Mouse (Mus musculus) liver, embryonic 14.5 days (tissue): Measurements from ENCODE around the gene Dnaic1. TPM values are rescaled to one million over a fixed set of nuclear protein-coding genes. Genes with fewer than 3 reads are reported as not detected.
"Not testable (repeated sequence)": the region's sequence is repeated elsewhere in the genome, so short reads cannot be mapped to it uniquely, and the experiment has no call there.

Experiments used
- ATAC-seq: fragments of 200-750 bp; cut with Nextera tagmentation; 2 replicates; pipeline ENCODE4 v1.8.0; 2017; ENCODE audit warnings: moderate number of reproducible peaks, mild to moderate bottlenecking, moderate library complexity; ENCODE audit not compliant: insufficient read depth
- DNase-seq, 3 experiments: peaks; one replicate each; pipeline ENCODE4 v3.0.0-alpha.2; 2012 to 2013; ENCODE audit warnings: low read depth in 3 of 3, low spot score in 3 of 3
- H3K27ac ChIP-seq: fragments of 300-500 bp; sonication (generic); 2 replicates; pipeline ENCODE4 v1.5.1; 2014; ENCODE audit warnings: moderate library complexity, mild to moderate bottlenecking, control low read depth, inconsistent platforms
- H3K27me3 ChIP-seq: fragments of 300-500 bp; sonication (generic); 2 replicates; pipeline ENCODE4 v1.6.1; 2014; ENCODE audit warnings: mild to moderate bottlenecking, low read length, moderate library complexity; ENCODE audit not compliant: control insufficient read depth, insufficient read depth
- H3K36me3 ChIP-seq: fragments of 300-500 bp; sonication (generic); replicated peaks from 2 replicates; pipeline ENCODE4 v1.6.1; 2014; ENCODE audit warnings: low read depth; ENCODE audit not compliant: control insufficient read depth, insufficient read depth
- H3K4me1 ChIP-seq, 2 experiments: fragments of 200-500 bp in 1 of 2; fragments of 300-500 bp in 1 of 2; sonication (generic) in 1 of 2; replicated peaks; 2 replicates each; pipeline ENCODE4 v1.6.1; 2012 to 2014; ENCODE audit warnings: antibody characterized with exemption in 1 of 2, inconsistent platforms in 1 of 2, low read length in 1 of 2; ENCODE audit not compliant: control insufficient read depth in 2 of 2, insufficient read depth in 2 of 2
- H3K4me2 ChIP-seq: fragments of 300-500 bp; sonication (generic); 2 replicates; pipeline ENCODE4 v1.6.1; 2014; ENCODE audit warnings: low read depth, mild to moderate bottlenecking, control low read depth, moderate library complexity
- H3K4me3 ChIP-seq, 2 experiments: fragments of 200-500 bp in 1 of 2; fragments of 300-500 bp in 1 of 2; sonication (generic) in 1 of 2; 2 replicates each; pipeline ENCODE4 v1.5.1; 2012 to 2014; ENCODE audit warnings: low read depth in 2 of 2, low read length in 2 of 2, mild to moderate bottlenecking in 2 of 2, control low read depth in 1 of 2, inconsistent platforms in 1 of 2, moderate library complexity in 1 of 2; ENCODE audit not compliant: insufficient read depth in 1 of 2
- H3K9ac ChIP-seq: fragments of 300-500 bp; sonication (generic); replicated peaks from 2 replicates; pipeline ENCODE4 v1.6.1; 2014; ENCODE audit warnings: mild to moderate bottlenecking, control low read depth, moderate library complexity
- H3K9me3 ChIP-seq: fragments of 300-500 bp; sonication (generic); 2 replicates; pipeline ENCODE4 v1.6.1; 2016; ENCODE audit warnings: low read length, mixed read lengths; ENCODE audit not compliant: control insufficient read depth
- CTCF ChIP-seq: IDR thresholded peaks from 2 replicates; pipeline ENCODE4 v1.5.1; 2016; ENCODE audit warnings: antibody characterized with exemption, low read depth, control low read depth
- EP300 ChIP-seq: IDR thresholded peaks from 2 replicates; pipeline ENCODE4 v1.6.1; 2016; ENCODE audit warnings: antibody characterized with exemption, low read depth
- WGBS: fragments of 180-500 bp; shearing (Covaris S2); extraction: QIAGEN DNeasy Blood & Tissue Kit; methylation state at CpG from one replicate; pipeline ENCODE4 v1.1.7; 2014; ENCODE audit not compliant: insufficient replicate concordance; 5-methylcytosine and 5-hydroxymethylcytosine counted together
- polyA plus RNA-seq, 2 experiments: library from polyadenylated mRNA; depleted of rRNA in 1 of 2; stranded (reverse) in 1 of 2; unstranded in 1 of 2; fragments of >200 nt; fragmentation: Nextera tagmentation in 1 of 2; extraction: Ambion mirVana in 1 of 2; gene quantifications; 2 replicates each; pipeline versions ENCODE4 v1.2.1 to v1.2.3; 2012 to 2014

The Dnaic1 gene
- polyA plus RNA-seq, 2 experiments, result 1.9 to 2.6 TPM

DNA sequence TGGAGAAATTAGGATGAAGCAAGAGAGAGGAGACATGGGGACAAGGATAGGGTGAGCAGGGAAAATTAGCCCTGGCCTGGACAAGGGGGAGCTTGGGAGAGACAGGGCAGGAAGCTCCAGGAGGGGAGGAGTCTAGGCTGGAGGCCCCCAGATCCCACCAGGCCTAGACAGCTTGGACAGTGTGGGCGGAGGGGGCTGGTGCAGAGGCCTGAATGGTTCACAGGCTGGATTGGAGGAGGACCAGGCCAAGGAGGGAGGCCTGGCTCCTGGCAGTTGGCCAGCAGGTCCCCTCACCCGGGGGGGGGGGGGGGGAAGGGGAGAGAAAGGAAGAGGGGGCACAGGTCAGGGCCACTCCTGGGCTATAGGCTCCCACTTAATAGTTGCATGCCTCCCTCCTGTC lies 109.7 kb downstream of the Dnaic1 start:
- 25% methylated on average over 2 of the region's 2 CpGs for WGBS
- H3K4me1 ChIP-seq, result no peaks in the 10 kb centered on the region
- no peak overlapping the region for H3K4me3 ChIP-seq
- no peak overlapping the region for H3K27ac ChIP-seq
- ATAC-seq, result no peak
- no peaks in the 10 kb centered on the region for H3K9me3 ChIP-seq
- H3K4me2 ChIP-seq, result no peak overlapping the region
- H3K9ac ChIP-seq, result no peak overlapping the region
- TF ChIP-seq EP300 (no peak), CTCF (no peak)
- DNase-seq, result no peak
- H3K27me3 ChIP-seq, result peaks cover 11% of the 10 kb centered on the region
- H3K36me3 ChIP-seq, result no peaks in the 10 kb centered on the region

DNA sequence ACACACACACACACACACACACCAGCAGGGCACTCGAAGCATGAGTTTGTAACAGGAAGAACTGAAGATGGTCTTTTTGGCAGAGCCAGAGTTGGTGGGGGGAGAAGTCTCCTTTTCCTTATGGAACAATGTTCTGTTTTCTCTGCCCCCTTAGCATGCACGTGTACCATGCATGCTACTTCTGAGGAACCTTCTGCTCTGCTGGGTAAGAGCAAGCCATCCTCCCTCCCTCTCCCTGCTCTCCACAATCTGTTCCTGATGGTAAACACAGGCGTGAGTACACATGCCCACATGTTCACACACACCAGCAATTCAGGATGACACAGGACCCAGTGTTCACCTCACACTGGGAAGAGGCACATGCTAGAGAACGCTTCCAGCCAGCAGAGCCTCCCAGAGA lies 111.6 kb downstream of the Dnaic1 start:
- no peak overlapping the region for H3K4me2 ChIP-seq
- DNase-seq (no peak), ATAC-seq (no peak)
- TF ChIP-seq EP300, result no peak
- H3K4me1 ChIP-seq, result no peaks in the 10 kb centered on the region
- H3K9ac ChIP-seq, result no peak overlapping the region
- WGBS, result 47% methylated on average over 4 of the region's 4 CpGs
- H3K27ac ChIP-seq, result no peak overlapping the region
- no peaks in the 10 kb centered on the region for H3K9me3 ChIP-seq
- H3K4me3 ChIP-seq, result no peak overlapping the region
- H3K27me3 ChIP-seq, result peaks cover 13% of the 10 kb centered on the region
- H3K36me3 ChIP-seq, result no peaks in the 10 kb centered on the region

DNA sequence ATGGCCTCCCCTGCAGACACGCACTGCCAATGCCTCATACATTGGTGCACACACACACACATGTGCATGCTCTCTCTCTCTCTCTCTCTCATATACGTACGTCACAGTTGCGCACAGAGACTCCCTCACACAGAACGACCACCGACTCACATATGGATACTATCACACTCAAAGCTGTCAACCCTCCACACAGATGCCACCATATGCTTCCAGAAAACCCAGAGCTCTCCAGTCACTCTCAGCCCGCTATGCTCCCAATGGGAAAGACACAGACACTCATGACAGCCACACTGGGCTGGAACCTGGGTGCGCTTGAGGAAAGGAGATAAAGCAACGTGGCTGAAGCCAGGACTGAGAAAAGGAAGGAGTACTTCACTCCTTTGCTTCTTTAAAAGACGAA lies 112.4 kb downstream of the Dnaic1 start:
- no peaks in the 10 kb centered on the region for H3K4me1 ChIP-seq
- DNase-seq (no peak), ATAC-seq (no peak)
- no peak overlapping the region for H3K4me3 ChIP-seq
- H3K36me3 ChIP-seq, result no peaks in the 10 kb centered on the region
- TF ChIP-seq CTCF (no peak), EP300 (no peak)
- H3K27me3 ChIP-seq, result peaks cover 13% of the 10 kb centered on the region
- H3K27ac ChIP-seq, result no peak overlapping the region
- WGBS, result 66% methylated on average over 10 of the region's 10 CpGs
- H3K9me3 ChIP-seq, result no peaks in the 10 kb centered on the region
- H3K4me2 ChIP-seq, result no peak overlapping the region
- no peak overlapping the region for H3K9ac ChIP-seq

DNA sequence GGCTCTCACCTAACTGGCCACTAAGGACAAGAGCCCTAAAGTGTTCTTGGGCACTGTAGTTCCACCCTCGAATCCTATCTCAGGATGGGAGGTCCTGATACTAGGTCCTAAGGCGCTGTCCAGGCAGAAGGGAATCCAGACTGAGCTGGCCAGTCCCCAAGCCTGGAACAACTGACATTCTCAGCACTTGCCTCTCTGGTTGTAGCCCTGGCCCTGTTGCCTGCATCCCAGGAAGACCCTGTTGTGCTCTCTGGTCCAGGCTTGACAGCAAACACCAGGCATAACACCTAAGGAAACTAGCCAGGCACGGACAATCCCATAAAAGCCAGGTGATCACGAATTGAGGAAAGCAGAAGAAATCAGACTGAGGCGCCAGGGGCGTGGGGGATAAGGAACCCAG lies 113.2 kb downstream of the Dnaic1 start:
- H3K4me3 ChIP-seq, result no peak overlapping the region
- no peak for DNase-seq
- peaks cover 13% of the 10 kb centered on the region for H3K27me3 ChIP-seq
- WGBS, result 13% methylated on average over 6 of the region's 6 CpGs
- no peak for ATAC-seq
- H3K9me3 ChIP-seq, result no peaks in the 10 kb centered on the region
- H3K4me1 ChIP-seq, result no peaks in the 10 kb centered on the region
- no peak overlapping the region for H3K4me2 ChIP-seq
- no peak overlapping the region for H3K27ac ChIP-seq
- H3K36me3 ChIP-seq, result no peaks in the 10 kb centered on the region
- TF ChIP-seq CTCF (no peak), EP300 (no peak)
- no peak overlapping the region for H3K9ac ChIP-seq

DNA sequence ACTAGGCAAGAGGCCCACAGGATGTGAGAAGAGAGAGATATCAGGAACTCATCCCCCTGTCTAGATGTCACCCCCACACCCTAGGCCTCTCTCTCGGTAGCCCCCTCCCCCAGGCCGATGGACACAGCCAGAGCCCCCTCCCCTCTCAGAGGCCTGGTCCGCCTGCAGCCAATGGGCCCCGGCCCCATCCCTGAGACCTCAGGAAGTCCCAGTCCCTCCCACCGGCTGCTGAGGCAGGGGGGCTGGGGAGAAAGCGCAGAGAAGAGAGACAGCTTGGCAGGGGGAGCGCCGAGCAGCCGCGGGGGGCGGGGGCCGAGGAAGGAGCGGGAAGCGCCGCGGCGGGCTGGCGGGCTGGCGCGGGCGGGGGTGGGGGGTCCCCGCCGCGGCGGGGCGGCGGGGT lies 113.7 kb downstream of the Dnaic1 start:
- not testable (repeated sequence) for ATAC-seq, H3K36me3 ChIP-seq
- WGBS, result 3% methylated on average over 6 of the region's 27 CpGs

DNA sequence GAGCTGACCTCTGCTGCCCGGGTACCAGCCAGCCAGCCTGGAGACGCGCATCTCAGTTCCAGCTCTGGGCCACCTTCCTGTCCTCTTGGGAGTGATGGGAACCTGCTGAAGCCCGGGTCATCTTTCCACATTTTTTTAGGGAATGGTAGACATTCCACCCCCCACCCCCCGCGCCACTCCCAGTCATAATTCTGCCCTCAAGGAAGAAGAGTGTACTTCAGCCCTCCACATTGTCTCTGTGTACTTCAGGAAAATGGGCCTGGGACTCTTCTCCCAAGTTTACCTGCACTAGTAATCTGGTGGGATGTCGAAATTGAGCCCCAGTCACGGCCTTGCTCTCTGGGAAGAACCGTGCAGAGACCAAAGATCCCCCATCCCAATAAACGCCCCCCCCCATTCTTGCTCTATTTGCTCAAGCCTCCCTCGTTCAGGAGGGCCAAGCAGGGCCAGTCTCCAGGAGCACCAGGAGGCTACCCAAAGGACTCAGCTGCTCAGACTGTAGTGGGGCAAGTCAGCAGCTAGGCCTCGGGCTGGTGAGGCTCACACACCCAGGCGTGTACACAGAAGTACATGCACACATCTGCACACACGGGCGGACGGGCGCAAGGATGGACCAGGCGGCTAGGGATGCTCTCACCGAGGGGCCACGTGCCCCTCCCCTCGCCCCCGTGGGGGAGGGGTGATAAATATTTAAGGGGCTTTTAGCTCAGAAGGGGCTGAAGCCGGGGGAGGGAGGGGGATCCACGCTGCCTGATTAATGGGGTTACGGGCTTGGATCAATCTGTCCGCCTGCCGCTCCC lies 114.8 kb downstream of the Dnaic1 start:
- not testable (repeated sequence) for H3K4me2 ChIP-seq

More for the DNA sequence above, 113.7 kb downstream of the Dnaic1 start:
- peaks cover 13% of the 10 kb centered on the region for H3K27me3 ChIP-seq
- not testable (repeated sequence) for DNase-seq, H3K4me2 ChIP-seq, H3K9me3 ChIP-seq, H3K9ac ChIP-seq, H3K27ac ChIP-seq, H3K4me1 ChIP-seq, H3K4me3 ChIP-seq

DNA sequence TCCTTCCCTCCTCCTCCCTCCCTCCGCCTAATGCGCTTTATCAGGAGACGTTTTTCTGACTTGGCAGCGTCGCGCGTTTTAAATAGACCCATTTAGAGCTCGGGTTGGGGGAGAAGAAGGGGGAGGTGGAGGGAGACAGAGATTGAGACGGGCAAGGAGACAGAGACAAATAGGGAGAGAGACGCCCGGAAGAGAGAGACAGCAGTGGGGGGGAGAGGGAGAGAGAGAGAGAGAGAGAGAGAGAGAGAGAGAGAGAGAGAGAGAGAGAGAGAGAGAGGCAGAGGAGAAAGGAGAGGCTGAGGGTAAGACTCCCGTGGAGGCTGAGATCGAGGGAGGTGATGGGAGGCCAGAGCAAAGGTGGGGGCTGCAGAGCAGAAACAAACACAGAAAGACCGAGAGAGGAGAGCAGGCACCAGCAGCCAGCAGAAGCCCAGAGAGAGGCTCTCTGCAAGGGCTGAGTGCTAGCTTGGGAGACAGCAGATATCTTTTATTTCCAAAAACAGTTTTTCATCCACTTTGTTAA lies 115.4 kb downstream of the Dnaic1 start:
- not testable (repeated sequence) for DNase-seq, H3K4me2 ChIP-seq, H3K36me3 ChIP-seq, ATAC-seq, H3K9me3 ChIP-seq, H3K27ac ChIP-seq, H3K4me1 ChIP-seq, H3K4me3 ChIP-seq, H3K9ac ChIP-seq
- peaks cover 13% of the 10 kb centered on the region for H3K27me3 ChIP-seq
- 2% methylated on average over 13 of the region's 14 CpGs for WGBS

More for the DNA sequence above, 114.8 kb downstream of the Dnaic1 start:
- H3K36me3 ChIP-seq, ATAC-seq, H3K27ac ChIP-seq, H3K4me3 ChIP-seq, H3K9ac ChIP-seq, H3K4me1 ChIP-seq, DNase-seq, H3K9me3 ChIP-seq: not testable (repeated sequence)
- peaks cover 13% of the 10 kb centered on the region for H3K27me3 ChIP-seq
- WGBS, result 6% methylated on average over 22 of the region's 27 CpGs
